Mouse (Mus musculus) intestine, embryonic 15.5 days (tissue): ENCODE measurements around the gene Hist1h4k. TPM values are rescaled to one million over a fixed set of nuclear protein-coding genes. Genes with fewer than 3 reads are reported as not detected.
"Not testable (repeated sequence)": the region's sequence is repeated elsewhere in the genome, so short reads cannot be mapped to it uniquely, and the experiment has no call there.

Source experiments
- ATAC-seq: fragments of 200-750 bp; cut with Nextera tagmentation; 2 replicates; pipeline ENCODE4 v1.8.0; 2017; ENCODE audit warnings: moderate TSS enrichment, moderate library complexity
- H3K27ac ChIP-seq: fragments of 300-500 bp; sonication (generic); 2 replicates; pipeline ENCODE4 v1.5.1; 2015; ENCODE audit warnings: mild to moderate bottlenecking, inconsistent platforms
- H3K27me3 ChIP-seq: fragments of 300-500 bp; sonication (generic); replicated peaks from 2 replicates; pipeline ENCODE4 v1.6.1; 2015; ENCODE audit warnings: inconsistent platforms
- H3K36me3 ChIP-seq: fragments of 300-500 bp; sonication (generic); 2 replicates; pipeline ENCODE4 v1.6.1; 2015; ENCODE audit warnings: inconsistent platforms
- H3K4me1 ChIP-seq: fragments of 300-500 bp; sonication (generic); replicated peaks from 2 replicates; pipeline ENCODE4 v1.6.1; 2015; ENCODE audit warnings: inconsistent platforms
- H3K4me2 ChIP-seq: fragments of 300-500 bp; sonication (generic); replicated peaks from 2 replicates; pipeline ENCODE4 v1.6.1; 2015; ENCODE audit warnings: mild to moderate bottlenecking, inconsistent platforms
- H3K4me3 ChIP-seq: fragments of 300-500 bp; sonication (generic); replicated peaks from 2 replicates; pipeline ENCODE4 v1.5.1; 2015; ENCODE audit warnings: inconsistent platforms
- H3K9ac ChIP-seq: fragments of 300-500 bp; sonication (generic); 2 replicates; pipeline ENCODE4 v1.6.1; 2015; ENCODE audit warnings: inconsistent platforms
- H3K9me3 ChIP-seq: fragments of 300-500 bp; sonication (generic); 2 replicates; pipeline ENCODE4 v1.6.1; 2016; ENCODE audit warnings: inconsistent platforms
- WGBS: fragments of 180-500 bp; shearing (Covaris S2); methylation state at CpG from one replicate; pipeline ENCODE4 v1.1.7; 2015; 5-methylcytosine and 5-hydroxymethylcytosine counted together
- polyA plus RNA-seq: library from polyadenylated mRNA; unstranded; fragments of >200 nt; fragmentation: Nextera tagmentation; extraction: Ambion mirVana; gene quantifications from 2 replicates; pipeline ENCODE4 v1.2.1, GENCODE M21; 2015

Hist1h4k gene
- polyA plus RNA-seq, 1 experiment from 2014 or later: 1.7 TPM

DNA sequence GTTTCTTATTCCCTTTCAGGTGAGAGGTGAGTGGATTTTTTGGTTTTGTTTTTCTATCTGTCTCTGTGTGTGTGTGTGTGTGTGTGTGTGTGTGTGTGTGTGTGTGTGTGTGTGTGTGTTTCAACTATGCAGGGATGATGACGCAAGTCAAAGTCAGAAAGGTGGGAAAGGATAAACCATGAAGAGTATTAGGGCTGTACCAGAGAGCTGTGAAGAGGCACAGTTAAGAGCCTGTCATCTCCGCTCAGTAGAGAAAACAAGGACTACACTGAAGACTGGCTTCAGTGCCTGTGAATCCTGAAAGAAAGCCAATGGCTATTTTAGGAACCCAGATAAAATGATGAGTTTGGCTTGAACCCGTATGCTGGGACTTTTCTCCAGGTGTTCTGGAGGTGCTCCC lies 1.5 kb upstream of the Hist1h4k start:
- H3K4me1 ChIP-seq: 0 out of 2 replicates have a peak, but pooled peaks cover 6% of the 10 kb centered on the region
- no peaks in the 10 kb centered on the region for H3K9me3 ChIP-seq
- no peaks in the 10 kb centered on the region for H3K36me3 ChIP-seq
- no peak overlapping the region for H3K9ac ChIP-seq
- H3K27me3 ChIP-seq: no peaks in the 10 kb centered on the region
- 61% methylated on average over 3 of the region's 3 CpGs for WGBS
- no peak for ATAC-seq
- peak overlapping the region; percentile 11; the same call in 1 of the 2 replicates for H3K27ac ChIP-seq
- no peak overlapping the region for H3K4me3 ChIP-seq
- H3K4me2 ChIP-seq: no peak overlapping the region

DNA sequence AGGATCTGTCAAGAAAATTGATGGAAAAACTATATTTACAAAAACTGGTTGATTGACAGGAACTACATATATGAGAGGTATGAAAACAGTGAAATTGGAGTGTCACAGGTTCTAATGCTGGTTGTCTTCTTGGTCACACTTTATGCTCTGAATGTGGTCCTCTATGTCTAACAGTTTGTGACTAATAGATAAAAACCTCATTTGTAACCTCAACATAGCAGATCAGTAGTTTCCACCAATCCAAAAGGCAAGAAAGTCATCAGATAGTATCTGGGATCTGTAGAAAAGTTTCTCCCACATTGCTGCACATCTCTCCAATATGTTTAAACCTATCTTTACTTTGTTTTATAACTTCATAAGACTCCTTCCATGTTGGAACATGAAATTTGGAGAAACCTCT lies 1.1 kb upstream of the Hist1h4k start:
- Histone ChIP-seq H3K27me3 (no peaks in the 10 kb centered on the region), H3K4me1 (0 out of 2 replicates have a peak, but pooled peaks cover 6% of the 10 kb centered on the region), H3K4me2 (no peak overlapping the region), H3K9ac (no peak overlapping the region), H3K27ac (no peak overlapping the region), H3K4me3 (no peak overlapping the region), H3K36me3 (no peaks in the 10 kb centered on the region), H3K9me3 (no peaks in the 10 kb centered on the region)
- no peak for ATAC-seq

DNA sequence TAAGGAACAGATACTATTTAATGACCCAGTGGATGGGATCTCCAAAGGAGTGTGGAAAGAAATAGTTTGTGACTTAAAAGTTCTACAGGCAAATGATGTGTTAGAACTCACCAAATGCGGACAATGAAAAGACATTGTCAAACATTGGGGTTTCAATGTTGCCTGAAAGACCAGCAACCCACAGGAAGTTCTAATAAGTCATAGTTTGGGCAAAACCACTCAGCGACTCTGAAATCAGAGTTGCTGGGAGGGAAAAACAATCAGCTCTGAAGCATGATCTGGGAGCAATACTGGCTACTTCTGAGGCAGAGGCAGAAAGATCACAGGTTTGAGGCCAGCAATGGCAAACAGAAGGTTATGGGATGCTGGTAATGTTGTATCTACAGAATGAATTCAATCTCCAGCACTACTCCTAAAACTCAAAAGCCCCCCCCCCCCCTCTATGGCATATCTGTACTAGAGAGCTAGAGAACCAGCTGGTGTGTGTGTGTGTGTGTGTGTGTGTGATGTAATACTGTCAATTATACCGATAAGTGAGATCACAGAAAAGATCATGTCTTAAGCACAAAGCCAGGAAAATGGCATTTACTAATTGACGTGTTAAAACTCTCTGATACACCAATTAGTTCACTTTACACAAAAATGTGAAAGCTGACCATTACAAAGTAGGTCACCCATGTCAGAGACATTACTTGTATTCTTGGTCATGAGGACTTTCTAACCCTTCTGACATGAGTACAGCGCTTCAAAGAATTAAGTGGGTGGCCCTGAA lies 732 bp downstream of the Hist1h4k start:
- 4% methylated on average over 5 of the region's 5 CpGs for WGBS
- H3K27ac ChIP-seq: peak overlapping the region; percentile 94
- H3K4me1 ChIP-seq: 0 out of 2 replicates have a peak, but pooled peaks cover 6% of the 10 kb centered on the region
- ATAC-seq: no peak
- no peaks in the 10 kb centered on the region for H3K36me3 ChIP-seq
- peak overlapping the region; percentile 44 for H3K4me3 ChIP-seq
- peak overlapping the region; percentile 46 for H3K9ac ChIP-seq
- no peaks in the 10 kb centered on the region for H3K9me3 ChIP-seq
- H3K4me2 ChIP-seq: peak overlapping the region; percentile 62
- no peaks in the 10 kb centered on the region for H3K27me3 ChIP-seq

DNA sequence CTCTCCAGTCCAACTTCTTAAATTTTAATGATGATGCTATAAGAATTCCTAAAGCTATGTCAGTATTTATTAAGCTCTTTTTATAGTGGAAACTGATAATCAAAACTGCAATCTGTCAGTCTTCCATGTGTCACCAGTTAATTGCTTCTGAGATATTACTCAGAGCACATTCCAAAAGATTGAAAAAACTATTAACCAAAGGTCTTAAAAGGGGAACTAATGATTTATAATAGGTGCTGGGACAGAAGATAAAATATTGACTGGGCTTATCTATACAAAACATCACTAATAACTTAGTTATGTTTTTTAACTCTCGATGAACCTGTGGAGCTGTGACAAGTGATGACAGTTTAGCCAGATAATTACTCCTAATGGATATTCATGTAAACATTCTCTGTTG lies 5.3 kb downstream of the Hist1h4k start:
- WGBS: 33% methylated on average over 1 of the region's 1 CpGs
- no peak for ATAC-seq
- H3K36me3 ChIP-seq: no peaks in the 10 kb centered on the region
- no peak overlapping the region for H3K27ac ChIP-seq
- H3K4me2 ChIP-seq: no peak overlapping the region
- H3K27me3 ChIP-seq: no peaks in the 10 kb centered on the region
- H3K9ac ChIP-seq: no peak overlapping the region
- no peak overlapping the region for H3K4me3 ChIP-seq
- no peaks in the 10 kb centered on the region for H3K9me3 ChIP-seq
- 0 out of 2 replicates have a peak, but pooled peaks cover 4% of the 10 kb centered on the region for H3K4me1 ChIP-seq

DNA sequence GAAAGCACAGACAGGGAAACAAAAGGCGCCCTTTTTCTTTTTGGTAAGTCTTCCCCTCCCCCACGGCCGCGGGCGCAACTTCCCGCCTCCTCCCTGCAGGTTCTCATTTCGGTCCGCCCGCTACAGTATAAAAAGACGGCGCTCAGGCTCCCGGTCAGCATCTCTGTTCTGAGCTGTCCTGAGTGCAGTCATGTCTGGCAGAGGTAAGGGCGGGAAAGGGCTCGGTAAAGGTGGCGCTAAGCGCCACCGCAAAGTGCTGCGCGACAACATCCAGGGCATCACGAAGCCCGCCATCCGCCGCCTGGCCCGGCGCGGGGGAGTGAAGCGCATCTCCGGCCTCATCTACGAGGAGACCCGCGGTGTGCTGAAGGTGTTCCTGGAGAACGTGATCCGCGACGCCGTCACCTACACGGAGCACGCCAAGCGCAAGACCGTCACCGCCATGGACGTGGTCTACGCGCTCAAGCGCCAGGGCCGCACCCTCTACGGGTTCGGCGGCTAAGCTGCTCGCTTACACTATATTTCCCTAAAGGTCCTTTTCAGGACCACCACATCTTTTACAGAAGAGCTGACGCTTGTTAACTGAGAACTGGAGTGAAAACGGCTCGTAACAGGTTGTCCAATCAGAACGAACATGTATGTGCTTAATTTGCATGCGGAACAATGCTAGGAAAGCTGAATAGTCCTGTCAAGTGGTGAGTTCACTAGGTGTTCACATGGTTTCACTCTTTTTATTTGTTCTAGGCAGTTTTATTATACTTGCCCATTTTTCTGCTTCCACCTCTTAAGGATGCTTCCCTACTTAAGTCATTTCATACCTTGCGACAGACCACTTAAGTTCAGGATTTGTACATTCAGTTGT lies 15.2 kb downstream of the Hist1h4k start, which contains the start of gene Hist1h4j:
Hist1h4j (plus strand) TSS at position 159 of the 862 bp plus-strand sequence.
- H3K9ac ChIP-seq: peak within 1 kb of the TSS; percentile 60
- H3K27me3 ChIP-seq, H3K9me3 ChIP-seq, H3K4me1 ChIP-seq, H3K36me3 ChIP-seq: not testable (repeated sequence)
- H3K4me3 ChIP-seq: peak within 1 kb of the TSS; percentile 45
- H3K27ac ChIP-seq: peak within 1 kb of the TSS; percentile 96
- under 1% methylated on average over 43 of the region's 56 CpGs for WGBS
- peak; percentile 92 for ATAC-seq
- peak within 1 kb of the TSS; percentile 57 for H3K4me2 ChIP-seq

DNA sequence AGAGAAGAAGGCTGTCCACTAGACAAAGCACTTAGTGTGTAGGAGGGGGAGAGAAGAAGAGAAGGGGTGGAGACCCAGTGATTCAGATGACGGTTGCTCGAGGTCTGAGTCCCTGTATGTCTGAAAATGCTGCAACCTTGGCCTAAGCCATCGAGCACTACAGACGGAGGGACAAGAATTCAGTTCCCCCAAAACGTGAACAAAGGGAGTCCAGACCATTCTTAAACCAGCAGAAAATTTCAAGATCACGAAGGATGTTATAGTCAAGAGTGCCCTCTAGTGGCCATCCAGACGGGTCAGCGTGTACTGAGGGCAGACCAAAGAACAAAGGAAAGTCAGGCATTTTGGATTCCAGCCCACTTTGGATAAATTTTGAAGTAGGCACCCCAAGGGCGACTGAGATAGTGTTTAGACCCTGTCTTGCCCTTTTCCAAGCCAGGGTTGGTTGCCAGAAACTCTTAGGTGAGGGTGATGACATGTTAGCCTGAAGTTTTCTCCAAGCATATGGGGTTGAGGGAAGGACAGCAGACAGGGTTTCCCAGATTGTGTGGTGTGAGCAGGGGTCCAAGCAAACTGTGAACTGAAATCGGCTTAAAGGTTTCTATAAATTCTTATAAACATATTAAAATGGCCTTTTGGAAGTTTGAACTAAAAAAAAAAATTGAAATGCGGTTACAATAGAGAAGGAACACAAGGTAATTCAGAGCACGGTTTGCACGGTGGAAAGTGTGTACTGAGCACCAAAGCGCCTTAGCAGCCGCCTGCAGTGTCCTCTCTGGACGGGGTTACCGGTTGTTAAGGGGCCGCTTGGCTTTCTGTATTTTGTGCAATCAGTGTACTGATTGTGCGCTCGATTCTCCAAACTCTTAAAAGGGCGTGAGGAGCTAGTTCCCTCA lies 16.0 kb downstream of the Hist1h4k start:
- peak; percentile 84 for ATAC-seq
- Histone ChIP-seq H3K36me3 (no peaks in the 10 kb centered on the region), H3K4me1 (no peaks in the 10 kb centered on the region; the same call in 1 of the 2 replicates), H3K4me3 (peak overlapping the region; percentile 45), H3K9ac (peak overlapping the region; percentile 60), H3K9me3 (no peaks in the 10 kb centered on the region), H3K4me2 (peak overlapping the region; percentile 57), H3K27me3 (no peaks in the 10 kb centered on the region), H3K27ac (peak overlapping the region; percentile 96)
- under 1% methylated on average over 21 of the region's 21 CpGs for WGBS

DNA sequence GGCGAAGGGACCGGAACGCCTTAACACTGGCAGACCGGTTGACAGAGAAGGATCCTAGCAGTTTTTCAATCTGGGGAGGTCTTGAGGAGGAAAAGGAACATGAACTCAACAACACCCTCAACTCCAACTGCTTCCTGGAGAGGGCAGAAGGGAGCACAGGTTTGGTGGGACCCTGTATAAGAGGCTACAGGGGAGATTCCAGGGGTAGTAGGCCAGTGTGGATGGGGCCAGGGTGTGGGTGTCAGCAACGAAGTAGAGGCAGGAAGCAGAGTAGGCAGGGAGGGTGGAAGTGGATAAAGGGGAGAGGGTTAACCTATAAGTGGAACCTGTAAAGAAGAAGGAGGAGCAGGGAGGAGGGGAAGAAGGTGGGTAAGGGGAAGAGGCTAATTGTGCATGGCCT lies 16.8 kb downstream of the Hist1h4k start:
- Histone ChIP-seq H3K9me3 (no peaks in the 10 kb centered on the region), H3K4me1 (no peaks in the 10 kb centered on the region; the same call in 1 of the 2 replicates), H3K36me3 (no peaks in the 10 kb centered on the region), H3K4me3 (no peak overlapping the region), H3K27me3 (no peaks in the 10 kb centered on the region), H3K4me2 (no peak overlapping the region), H3K27ac (no peak overlapping the region), H3K9ac (no peak overlapping the region)
- ATAC-seq: no peak
- WGBS: 80% methylated on average over 5 of the region's 5 CpGs

DNA sequence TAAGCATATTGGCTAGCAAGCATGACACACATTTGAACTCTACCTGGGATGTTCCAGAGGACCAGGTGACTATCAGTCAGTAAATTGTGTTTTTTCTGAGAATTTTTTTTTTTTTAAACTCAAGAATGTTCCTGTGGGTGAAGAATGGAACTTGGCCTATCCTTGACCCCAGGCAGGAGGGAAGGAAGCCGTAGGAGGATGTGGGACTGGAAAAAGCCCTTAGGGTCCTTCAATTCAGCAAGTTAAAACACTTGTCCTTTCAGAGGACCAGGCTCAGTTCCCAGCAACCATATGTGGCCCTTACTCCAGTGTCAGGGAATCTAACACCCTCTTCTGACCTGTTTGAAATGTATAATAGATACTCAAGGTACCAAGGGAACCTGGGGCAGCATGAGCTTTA lies 20.8 kb downstream of the Hist1h4k start:
- H3K4me3 ChIP-seq: no peak overlapping the region
- H3K4me2 ChIP-seq: no peak overlapping the region
- no peak overlapping the region for H3K27ac ChIP-seq
- ATAC-seq: no peak
- H3K27me3 ChIP-seq: no peaks in the 10 kb centered on the region
- no peaks in the 10 kb centered on the region for H3K36me3 ChIP-seq
- H3K9me3 ChIP-seq: no peaks in the 10 kb centered on the region
- H3K9ac ChIP-seq: no peak overlapping the region
- H3K4me1 ChIP-seq: no peaks in the 10 kb centered on the region; the same call in 1 of the 2 replicates
- WGBS: 61% methylated on average over 1 of the region's 1 CpGs

DNA sequence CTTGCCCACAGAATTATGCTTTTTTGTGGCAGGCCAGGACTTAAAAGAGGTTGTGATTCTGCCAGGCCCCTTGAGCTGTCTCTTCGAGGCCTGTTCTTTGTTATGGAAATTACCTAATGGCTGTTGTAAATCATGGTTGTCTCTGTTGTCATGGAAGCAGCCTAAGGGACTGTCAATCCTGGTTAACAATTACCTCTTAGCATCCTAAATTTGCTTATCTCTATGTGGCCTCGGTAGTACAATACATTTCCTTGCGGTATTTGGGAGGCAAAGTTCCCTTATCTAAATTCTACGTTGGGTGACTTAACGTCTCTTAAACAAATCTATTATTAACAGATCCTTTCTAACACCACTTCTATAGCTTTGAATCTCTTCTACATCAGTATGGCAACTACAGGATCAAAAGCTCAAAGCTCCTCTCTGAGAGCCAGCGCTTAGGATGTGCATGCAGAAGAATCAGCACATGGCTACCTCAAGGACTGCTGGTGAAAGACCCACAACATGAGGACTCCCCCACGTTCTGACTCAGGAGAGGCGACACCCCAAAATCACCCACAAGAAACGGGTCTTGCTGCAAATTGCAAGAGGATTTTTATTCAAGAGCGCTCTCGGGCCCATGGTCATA lies 22.2 kb downstream of the Hist1h4k start:
- Histone ChIP-seq H3K4me3 (no peak overlapping the region), H3K27me3 (no peaks in the 10 kb centered on the region), H3K27ac (no peak overlapping the region), H3K9me3 (no peaks in the 10 kb centered on the region), H3K9ac (no peak overlapping the region), H3K4me1 (no peaks in the 10 kb centered on the region; the same call in 1 of the 2 replicates), H3K4me2 (no peak overlapping the region), H3K36me3 (no peaks in the 10 kb centered on the region)
- 30% methylated on average over 11 of the region's 11 CpGs for WGBS
- ATAC-seq: peak; percentile 69

DNA sequence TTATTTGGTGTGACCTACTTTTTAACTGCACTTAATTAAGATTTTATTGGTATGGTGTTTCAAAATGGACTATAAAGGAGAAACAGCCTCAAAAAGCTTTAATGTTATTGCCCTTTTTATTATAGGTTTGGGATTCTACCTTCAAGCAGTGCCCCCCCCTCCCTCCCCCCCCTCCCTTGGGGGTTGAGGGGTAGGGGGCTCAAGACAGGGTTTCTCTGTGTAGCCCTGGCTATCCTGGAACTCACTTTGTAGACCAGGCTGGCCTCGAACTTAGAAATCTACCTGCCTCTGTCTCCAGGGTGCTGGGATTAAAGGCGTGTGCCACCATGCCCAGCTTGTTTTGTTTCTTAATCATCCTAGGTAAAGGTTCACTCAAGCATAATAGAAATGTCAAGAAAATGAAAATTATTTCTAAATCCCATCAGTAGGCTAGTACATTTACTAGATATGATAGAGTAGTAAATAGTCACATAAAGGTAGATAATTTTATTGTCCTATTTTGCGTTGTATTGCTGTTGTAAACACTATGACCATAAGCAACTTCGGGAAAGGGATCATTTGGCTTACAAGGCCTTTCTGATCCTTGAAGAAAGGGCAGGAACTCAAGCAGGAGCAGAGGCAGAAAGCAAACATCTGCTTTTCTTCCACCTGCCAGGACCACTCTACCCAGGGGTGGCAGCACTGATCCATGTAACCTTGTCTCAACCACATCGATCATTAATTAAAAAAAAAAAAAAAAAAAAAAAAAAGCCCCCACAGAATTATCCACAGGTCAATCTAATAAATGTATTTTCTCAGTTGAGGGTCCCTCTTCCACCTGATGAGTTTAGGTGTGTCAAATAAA lies 27.1 kb downstream of the Hist1h4k start:
- WGBS: 38% methylated on average over 5 of the region's 5 CpGs
- H3K27me3 ChIP-seq: no peaks in the 10 kb centered on the region
- H3K9me3 ChIP-seq: no peaks in the 10 kb centered on the region
- peak overlapping the region; percentile 60; the same call in 1 of the 2 replicates for H3K4me2 ChIP-seq
- no peaks in the 10 kb centered on the region for H3K36me3 ChIP-seq
- no peak overlapping the region; the same call in 1 of the 2 replicates for H3K27ac ChIP-seq
- no peak overlapping the region for H3K4me3 ChIP-seq
- peaks cover 7% of the 10 kb centered on the region for H3K4me1 ChIP-seq
- no peak for ATAC-seq
- H3K9ac ChIP-seq: no peak overlapping the region
